Mouse (Mus musculus) left cerebral cortex, adult 8-10 months (tissue): ENCODE results near the gene H3f3a. TPM values are rescaled to one million over a fixed set of nuclear protein-coding genes. Genes with fewer than 3 reads are reported as not detected.

Source experiments
- DNase-seq, 2 experiments: peaks; one replicate each; pipeline ENCODE4 v3.0.0; 2022; ENCODE audit warnings: low spot score in 2 of 2
- total RNA-seq, 4 experiments: library from RNA; stranded (reverse); gene quantifications; 2 replicates each; pipeline ENCODE4 v1.2.4; 2022

H3f3a gene
- total RNA-seq, 4 experiments from 2014 or later: 259 to 296 (median 268) TPM

- no peak for DNase-seq
Observed at GRCm38 (mm10) chr1:180783580-180783928, 30.2 kb downstream of the H3f3a start.

DNA sequence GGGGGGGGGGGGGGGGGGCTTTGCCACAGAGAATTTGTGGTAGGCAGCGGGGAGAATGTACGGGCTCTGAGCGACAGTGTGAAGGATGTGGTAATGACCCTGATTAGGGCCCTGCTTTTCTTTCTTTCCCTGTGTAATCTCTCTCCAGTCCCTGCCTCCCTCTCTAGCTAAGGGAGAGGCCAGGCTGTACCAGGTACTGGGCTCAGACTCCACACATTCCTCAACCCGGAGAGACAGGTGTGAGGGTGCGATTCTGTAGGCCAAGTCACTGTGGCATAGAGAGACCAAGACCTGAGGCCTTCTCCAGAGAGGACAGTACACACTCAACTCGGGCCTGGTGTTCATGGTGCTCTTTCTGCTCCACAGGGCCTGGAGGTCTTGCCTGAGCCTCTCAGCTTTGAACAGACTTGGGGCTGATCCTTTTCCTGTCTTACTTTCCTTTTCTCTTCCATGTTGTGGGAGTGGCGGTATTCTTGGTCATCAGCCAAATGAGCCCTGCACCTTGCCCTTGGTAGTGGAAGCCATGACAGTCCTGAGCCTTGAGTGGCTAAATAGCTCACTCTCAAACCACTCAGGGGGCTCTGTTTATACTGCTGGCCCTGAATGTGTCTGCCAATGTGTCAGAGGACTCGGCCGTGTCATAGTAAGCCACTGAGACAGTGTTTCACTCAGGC lies 30.7 kb downstream of the H3f3a start:
- no peak for DNase-seq

DNA sequence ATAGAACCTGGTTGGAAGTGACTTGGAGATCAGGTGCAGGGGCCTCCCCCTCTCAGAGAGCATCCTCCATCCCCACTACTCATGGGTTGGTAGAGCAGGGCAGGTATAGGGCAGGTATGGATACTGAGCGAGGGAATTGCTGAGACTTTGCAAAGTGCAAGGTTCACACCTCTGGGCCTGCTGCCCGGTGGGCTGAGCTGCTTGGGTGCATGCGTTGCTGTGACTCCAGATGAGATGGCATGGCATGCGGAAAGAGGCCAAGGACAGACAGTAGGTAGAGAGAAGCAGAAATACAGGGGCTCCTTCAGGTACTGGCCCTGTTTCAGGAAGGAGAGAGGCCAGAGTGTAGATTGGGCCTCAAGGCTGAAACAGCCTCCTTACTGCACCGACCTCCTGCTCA lies 32.5 kb downstream of the H3f3a start:
- no peak for DNase-seq

- DNase-seq: no peak
Observed at GRCm38 (mm10) chr1:180780291-180780690, 33.5 kb downstream of the H3f3a start.

- no peak for DNase-seq
Observed at GRCm38 (mm10) chr1:180778941-180779340, 34.8 kb downstream of the H3f3a start.

DNA sequence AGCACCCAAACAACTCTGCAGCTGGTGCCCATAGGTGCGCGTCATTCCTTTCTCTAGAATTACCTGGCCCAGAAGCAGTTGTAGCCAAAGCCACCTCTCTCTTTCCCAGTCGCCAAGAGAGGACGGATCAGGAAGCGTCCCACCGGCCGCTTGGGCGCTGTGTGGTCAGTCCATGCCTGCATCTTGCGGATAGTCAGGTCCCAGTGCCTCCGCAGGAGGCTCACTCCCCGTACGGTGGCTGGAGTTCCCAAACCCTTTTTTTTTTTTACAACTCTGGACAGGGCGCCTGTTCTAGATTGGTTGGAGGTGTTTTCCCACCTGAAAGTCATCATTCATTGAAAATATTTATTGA lies 35.4 kb downstream of the H3f3a start:
- no peak for DNase-seq

- peak; percentile 65 to 72 for DNase-seq
Observed at GRCm38 (mm10) chr1:180777660-180778402, 35.9 kb downstream of the H3f3a start.

DNA sequence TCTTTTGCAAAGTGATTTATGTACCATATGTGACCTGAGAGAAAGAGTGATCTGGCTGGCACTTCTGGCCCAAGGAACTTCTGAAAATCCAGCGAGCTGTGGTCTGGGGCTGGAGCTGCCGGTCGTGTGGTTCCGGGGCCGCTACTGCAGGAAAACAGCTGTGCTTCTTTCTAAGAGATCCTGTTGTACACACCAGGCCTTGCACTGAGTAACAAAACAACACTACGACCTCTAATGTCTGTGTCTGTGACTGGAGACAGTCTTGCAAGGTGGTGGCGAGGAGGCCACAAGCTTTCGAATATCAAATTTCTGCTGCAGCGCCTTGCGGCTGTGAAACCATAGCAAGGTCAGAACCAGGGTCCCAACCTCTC lies 36.5 kb downstream of the H3f3a start:
- no peak for DNase-seq

DNA sequence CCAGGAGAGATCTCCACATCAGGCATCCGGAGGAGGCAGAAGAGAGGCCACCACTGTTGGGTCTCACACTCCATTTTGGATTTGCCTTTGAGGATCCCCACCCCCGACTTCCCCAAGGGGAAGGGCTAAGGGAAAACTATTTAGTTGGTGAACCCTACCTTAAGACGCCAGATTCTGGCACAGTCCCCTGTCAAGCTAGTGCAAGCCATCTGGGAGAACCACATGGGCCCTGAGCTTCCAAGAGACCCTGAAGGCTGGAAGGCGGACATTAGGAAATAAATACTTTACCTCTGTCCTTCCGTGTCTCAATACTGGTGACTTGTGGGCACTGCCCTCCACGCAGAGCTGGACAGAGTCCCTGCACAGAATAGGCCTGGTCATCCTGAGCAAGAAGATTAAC lies 37.2 kb downstream of the H3f3a start:
- no peak for DNase-seq

GRCm38 (mm10) chr1:180775849-180776493 lies 37.8 kb downstream of the H3f3a start:
- no peak for DNase-seq

- no peak for DNase-seq
Observed at GRCm38 (mm10) chr1:180775317-180775716, 38.4 kb downstream of the H3f3a start.

- DNase-seq: no peak
Observed at GRCm38 (mm10) chr1:180774664-180775063, 39.1 kb downstream of the H3f3a start.

DNA sequence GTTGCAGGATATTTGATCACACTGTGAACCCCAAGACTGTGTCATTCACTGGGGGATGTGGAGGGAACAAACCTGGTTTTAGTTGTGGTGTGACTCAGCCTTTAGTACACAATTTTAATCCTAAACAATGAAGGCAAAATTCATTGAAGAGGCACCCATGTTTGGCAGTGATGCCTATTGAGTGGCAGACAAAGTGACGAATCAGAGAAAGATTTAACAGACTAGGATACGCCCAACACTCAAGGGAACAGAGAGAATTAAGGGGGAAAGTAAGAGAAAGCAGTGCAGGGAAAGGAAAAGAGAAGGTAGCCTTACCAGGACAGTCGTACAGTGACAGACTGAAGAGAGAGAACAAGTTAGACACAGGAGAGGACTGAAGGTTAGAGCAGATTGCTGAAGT lies 41.5 kb downstream of the H3f3a start:
- no peak for DNase-seq

DNA sequence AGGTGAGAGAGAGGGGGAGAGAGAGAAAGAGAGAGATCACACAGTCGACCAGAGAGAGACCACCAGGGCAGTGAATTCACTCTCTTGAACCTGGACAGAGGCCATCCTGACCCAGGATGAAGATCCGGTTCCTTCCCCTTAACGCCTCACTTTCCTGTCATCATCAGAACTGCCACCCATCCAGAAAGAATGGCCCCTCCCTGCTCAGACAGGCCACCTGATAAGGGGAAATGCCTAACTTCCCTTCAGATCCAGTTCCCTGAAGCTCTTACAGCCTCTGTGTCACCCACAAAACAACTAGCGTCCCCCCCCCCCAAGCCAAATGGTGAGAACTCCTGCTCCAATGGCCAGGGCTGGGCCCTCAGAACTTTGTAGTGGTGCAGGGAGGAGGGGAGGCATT lies 42.0 kb downstream of the H3f3a start:
- no peak for DNase-seq

GRCm38 (mm10) chr1:180771306-180771705 lies 42.4 kb downstream of the H3f3a start:
- DNase-seq: no peak

GRCm38 (mm10) chr1:180768334-180769168 lies 45.2 kb downstream of the H3f3a start:
- DNase-seq: peak; percentile 37 to 53

DNA sequence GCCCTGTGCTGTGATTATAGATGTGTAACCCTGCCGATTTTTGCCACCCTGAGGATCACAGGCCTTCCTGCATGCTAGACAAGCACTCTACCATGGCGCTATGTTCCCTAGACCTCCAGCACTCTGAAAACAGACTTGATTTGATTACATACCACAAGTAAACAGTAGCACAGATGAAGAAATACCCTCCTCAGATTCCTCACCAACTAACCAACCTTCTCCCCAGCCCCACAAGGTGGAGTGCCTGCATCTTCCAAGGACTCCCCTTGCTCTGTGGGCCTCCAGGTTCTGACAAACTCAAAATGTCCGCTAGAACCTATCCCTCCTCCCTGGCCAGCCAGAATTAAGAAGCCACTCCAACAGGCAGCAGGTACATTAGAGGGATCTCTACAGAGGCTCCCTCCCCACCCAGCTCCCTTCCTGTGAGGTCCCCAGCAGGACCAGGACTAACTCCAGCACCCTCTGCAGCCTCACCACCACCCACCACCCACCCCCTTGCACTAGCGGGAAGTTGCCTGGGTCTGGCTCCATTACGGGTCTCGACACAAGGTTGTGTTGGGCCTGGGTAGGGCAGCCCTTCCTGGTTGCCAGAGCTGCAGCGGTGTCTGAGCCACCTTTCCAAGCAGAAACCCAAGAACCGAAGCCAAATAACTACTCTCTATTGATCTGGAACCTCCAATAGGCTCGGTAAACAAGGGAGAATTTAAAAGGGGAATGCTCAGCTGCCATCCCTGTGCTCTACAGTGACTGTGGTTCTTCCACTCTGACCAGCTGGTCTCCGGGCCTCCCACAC lies 46.0 kb downstream of the H3f3a start:
- DNase-seq: no peak

- no peak for DNase-seq
Observed at GRCm38 (mm10) chr1:180766557-180766956, 47.2 kb downstream of the H3f3a start.

DNA sequence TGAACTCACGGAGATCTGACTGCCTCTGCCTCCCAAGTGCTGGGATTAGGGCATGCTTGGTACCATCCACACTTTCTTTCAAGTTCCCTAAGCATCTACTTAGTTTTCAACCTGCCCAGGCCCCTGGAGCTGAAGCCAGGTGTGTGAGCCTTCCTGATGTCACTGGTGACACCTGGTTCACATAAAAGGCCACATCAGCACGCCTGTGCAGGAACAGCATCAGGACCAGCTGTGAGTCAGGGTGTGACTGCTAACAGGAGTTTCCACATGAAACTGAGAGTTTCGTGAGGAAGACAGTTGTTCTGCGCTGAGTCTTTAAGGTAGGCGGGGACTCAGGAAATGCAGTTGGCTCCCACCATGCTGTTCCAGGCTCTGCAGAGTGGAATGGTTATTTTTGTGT lies 48.4 kb downstream of the H3f3a start:
- DNase-seq: no peak

DNA sequence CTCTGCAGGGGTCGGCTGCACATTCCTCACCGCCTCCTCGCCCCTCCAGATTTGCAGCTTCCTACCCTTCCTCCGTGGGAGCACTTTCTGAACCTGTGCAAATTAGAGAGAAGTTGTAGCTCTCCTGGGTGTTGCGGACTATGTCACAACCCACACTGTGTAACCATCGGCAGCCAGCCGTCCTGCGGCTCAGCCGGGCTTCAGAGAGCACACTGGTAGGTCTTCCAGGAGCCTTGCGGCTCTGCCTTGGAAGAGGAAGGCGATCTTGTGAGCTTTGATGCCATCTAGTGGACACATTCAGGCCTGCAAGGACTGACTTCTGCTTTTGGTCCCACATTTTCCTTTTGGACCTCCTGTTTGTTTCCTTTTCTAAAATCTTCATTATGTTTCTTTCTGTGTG lies 49.9 kb downstream of the H3f3a start:
- DNase-seq: peak; percentile 59 to 68

DNA sequence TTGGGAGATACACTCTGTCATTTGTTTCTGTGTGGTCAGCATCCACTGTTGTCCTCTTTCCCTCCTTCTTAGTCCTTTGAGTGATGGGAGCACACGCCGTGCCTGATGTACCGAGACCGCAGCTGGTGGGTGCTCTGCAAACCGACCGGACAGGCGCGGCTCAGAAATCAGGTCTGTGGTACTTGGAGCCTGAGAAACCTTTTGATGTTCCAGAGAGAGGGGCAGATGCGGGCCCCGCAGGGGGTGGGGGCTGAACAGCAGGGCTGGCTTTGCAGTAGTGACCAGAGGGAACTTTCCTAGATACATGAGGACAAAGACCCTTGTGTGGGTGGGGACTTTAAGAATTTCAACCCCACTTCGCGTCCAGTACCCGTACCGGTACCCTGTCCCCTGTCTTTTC lies 50.4 kb downstream of the H3f3a start:
- DNase-seq: no peak
